Mouse (Mus musculus): ENCODE data around the gene 4930512M02Rik.

Gene 4930512M02Rik

GRCm38 (mm10) chr11:11565146-11565820, 62.4 kb downstream of the 4930512M02Rik start:
- DNase-seq (ENCODE audit: low spot score in 2 of 2), result no peak

- DNase-seq (ENCODE audit: low spot score in 2 of 2), result no peak
Measured at GRCm38 (mm10) chr11:11564266-11565044, 63.2 kb downstream of the 4930512M02Rik start.

- DNase-seq (ENCODE audit: low spot score in 2 of 2), result no peak
Measured at GRCm38 (mm10) chr11:11561118-11561517, 66.5 kb downstream of the 4930512M02Rik start.

- DNase-seq (ENCODE audit: low spot score in 2 of 2), result no peak
Measured at GRCm38 (mm10) chr11:11559099-11559686, 68.4 kb downstream of the 4930512M02Rik start.

GRCm38 (mm10) chr11:11558662-11559061, 69.0 kb downstream of the 4930512M02Rik start:
- DNase-seq (ENCODE audit: low spot score in 2 of 2), result no peak

- peak; percentile 5 to 9 for DNase-seq (ENCODE audit: low spot score in 2 of 2)
Measured at GRCm38 (mm10) chr11:11557173-11557967, 70.3 kb downstream of the 4930512M02Rik start.

- no peak for DNase-seq (ENCODE audit: low spot score in 2 of 2)
Measured at GRCm38 (mm10) chr11:11556186-11556585, 71.4 kb downstream of the 4930512M02Rik start.

- DNase-seq (ENCODE audit: low spot score in 2 of 2), result no peak
Measured at GRCm38 (mm10) chr11:11555563-11555962, 72.1 kb downstream of the 4930512M02Rik start.

GRCm38 (mm10) chr11:11547597-11548240, 79.9 kb downstream of the 4930512M02Rik start:
- no peak for DNase-seq (ENCODE audit: low spot score in 2 of 2)

GRCm38 (mm10) chr11:11546903-11547511, 80.6 kb downstream of the 4930512M02Rik start:
- no peak for DNase-seq (ENCODE audit: low spot score in 2 of 2)

GRCm38 (mm10) chr11:11545948-11546347, 81.7 kb downstream of the 4930512M02Rik start:
- no peak for DNase-seq (ENCODE audit: low spot score in 2 of 2)

Measured in right cerebral cortex, postnatal 36 days (tissue).